Mouse (Mus musculus) brown adipose tissue, adult 24 weeks (tissue): ENCODE measurements around the gene Gtdc1. TPM values are rescaled to one million over a fixed set of nuclear protein-coding genes. Genes with fewer than 3 reads are reported as not detected.
"Not testable (repeated sequence)": the region's sequence is repeated elsewhere in the genome, so short reads cannot be mapped to it uniquely, and the experiment has no call there.

Experiments used
- H3K27ac ChIP-seq: fragments of 200-500 bp; replicated peaks from 2 replicates; pipeline ENCODE4 v1.5.1; 2012; ENCODE audit warnings: low read depth, mild to moderate bottlenecking, low read length
- H3K4me1 ChIP-seq: fragments of 200-500 bp; 2 replicates; pipeline ENCODE4 v1.6.1; 2012; ENCODE audit warnings: low read length, mixed read lengths; ENCODE audit not compliant: control insufficient read depth, insufficient read depth, insufficient read length
- H3K4me3 ChIP-seq: fragments of 200-500 bp; 2 replicates; pipeline ENCODE4 v1.5.1; 2012; ENCODE audit warnings: low read depth, mild to moderate bottlenecking, low read length, moderate library complexity; ENCODE audit not compliant: insufficient read depth
- polyA plus RNA-seq: library from polyadenylated mRNA; stranded (reverse); fragments of >200 nt; gene quantifications from 2 replicates; pipeline ENCODE4 v1.2.4, GENCODE M21; 2012; ENCODE audit not compliant: missing spikeins, insufficient read depth, insufficient read length

Gene Gtdc1
- polyA plus RNA-seq, 1 experiment: 13.3 TPM

DNA sequence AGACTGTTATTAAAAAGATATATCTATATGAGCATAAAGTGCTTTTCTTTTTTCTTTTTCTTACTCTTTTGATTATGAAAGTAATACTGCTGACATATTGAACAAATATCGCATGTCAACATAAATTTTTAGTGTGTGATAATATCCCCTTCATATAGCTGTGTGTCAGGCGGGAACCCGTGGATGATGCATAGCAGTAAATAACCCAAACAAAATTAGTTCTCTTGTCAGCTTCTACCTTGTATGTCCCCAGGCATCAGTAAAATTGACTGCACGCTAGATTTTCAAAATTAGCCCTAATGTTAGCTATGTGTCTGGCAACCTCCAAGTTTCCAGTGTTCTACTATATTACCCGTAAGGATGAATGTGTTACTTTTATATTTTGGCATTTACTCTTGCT, 294.4 kb downstream of the Gtdc1 start:
- no peaks in the 10 kb centered on the region for H3K4me1 ChIP-seq
- H3K4me3 ChIP-seq: no peak overlapping the region
- H3K27ac ChIP-seq: no peak overlapping the region

DNA sequence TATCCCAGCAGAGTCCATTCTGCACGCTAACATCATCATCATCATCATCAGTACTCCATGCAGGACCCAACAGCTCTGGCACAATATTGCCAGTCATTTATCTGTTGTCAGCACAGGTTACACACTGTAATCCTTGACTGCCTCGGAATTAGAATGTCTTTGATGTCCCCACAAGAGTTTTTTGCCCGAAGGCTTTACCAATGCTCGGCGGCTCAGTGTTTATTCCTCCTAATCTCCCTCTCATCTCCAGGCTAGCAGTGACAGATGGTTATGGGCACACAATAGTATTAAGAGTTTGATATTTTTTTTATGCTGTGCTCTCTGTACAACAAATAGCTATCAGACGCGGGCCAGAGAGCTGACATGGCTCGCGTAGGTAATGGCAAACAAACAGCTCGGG, 294.9 kb downstream of the Gtdc1 start:
- H3K4me3 ChIP-seq: no peak overlapping the region
- H3K27ac ChIP-seq: no peak overlapping the region
- H3K4me1 ChIP-seq: no peaks in the 10 kb centered on the region

DNA sequence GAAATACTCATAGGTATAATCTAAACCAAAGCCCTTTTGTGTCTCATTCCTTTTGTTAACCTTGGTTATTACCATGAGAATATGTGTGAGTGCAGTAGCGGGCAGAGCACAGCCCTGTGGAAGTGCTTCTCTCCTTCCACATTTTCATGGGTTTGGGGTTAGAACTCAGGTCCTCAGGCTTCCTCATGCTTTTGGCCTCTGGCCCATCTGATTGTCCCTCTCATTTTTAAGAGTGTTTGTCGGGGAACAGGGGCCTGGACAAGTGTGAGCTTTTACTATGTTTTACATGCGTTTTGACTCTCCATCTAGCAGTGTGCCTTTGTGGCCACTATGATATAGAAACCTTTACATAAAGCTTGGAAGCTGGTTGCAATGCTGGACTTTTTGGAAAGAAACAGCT, 296.4 kb downstream of the Gtdc1 start:
- no peak overlapping the region for H3K4me3 ChIP-seq
- H3K4me1 ChIP-seq: no peaks in the 10 kb centered on the region
- no peak overlapping the region for H3K27ac ChIP-seq

DNA sequence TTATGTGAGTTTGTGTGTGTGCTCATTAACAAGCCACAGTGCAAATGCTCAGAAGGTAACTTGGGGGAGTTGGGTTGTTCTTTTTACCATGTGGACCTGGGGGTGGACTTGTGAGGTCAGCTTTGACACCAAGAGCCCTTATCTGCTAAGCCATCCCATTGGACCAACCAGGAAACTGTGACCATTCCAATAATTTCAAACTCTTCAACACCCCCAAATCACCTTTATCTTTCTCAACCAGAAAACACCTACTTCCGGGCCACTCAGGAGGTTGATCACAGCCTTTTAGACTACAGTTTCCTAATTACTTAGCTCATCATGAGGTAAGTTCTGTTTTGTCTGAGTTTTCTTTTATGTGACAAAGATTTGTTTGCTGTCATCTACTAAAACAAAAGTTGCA, 298.7 kb downstream of the Gtdc1 start:
- H3K27ac ChIP-seq: no peak overlapping the region
- no peak overlapping the region for H3K4me3 ChIP-seq

DNA sequence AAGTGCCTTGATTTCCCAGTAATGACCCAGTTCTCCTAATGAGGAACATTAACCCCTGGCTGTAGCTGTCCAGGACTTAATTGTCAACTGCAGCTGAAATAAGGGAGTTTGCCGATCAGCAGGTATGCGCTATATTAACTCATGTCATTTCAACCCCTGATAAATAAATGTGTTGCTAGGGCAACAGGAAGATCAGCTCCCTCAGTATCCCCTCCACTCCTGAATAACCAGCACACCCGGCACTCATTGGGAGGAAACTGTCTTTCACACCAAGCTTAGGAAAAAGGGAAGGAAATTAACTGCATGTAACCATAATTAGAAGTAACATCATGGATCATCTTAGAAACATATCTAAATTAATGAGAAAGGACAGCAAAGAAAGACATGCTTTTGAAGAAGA, 302.3 kb downstream of the Gtdc1 start:
- Histone ChIP-seq H3K4me3 (no peak overlapping the region), H3K4me1 (no peaks in the 10 kb centered on the region), H3K27ac (no peak overlapping the region)

More for the DNA sequence above, 298.7 kb downstream of the Gtdc1 start:
- H3K4me1 ChIP-seq: no peaks in the 10 kb centered on the region

DNA sequence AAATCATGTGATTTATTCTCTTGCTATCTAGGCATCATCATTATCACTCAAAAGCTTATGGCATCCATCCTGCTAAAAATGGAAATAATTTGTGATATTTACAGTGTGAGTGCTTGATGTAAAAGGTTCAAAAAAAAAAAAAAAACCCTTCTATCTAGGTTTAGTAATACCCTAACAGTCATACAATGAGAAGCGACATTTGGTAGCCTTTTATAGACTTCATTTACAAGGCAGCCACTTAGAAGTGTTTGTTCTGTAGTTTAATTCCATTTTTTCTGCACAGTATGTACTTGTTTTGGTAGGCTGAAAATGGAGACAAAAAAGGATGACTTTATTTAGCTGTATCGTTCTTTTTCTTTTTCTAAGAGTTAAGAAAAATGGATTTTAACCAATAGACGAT, 305.0 kb downstream of the Gtdc1 start:
- no peaks in the 10 kb centered on the region for H3K4me1 ChIP-seq
- no peak overlapping the region for H3K27ac ChIP-seq
- no peak overlapping the region for H3K4me3 ChIP-seq

DNA sequence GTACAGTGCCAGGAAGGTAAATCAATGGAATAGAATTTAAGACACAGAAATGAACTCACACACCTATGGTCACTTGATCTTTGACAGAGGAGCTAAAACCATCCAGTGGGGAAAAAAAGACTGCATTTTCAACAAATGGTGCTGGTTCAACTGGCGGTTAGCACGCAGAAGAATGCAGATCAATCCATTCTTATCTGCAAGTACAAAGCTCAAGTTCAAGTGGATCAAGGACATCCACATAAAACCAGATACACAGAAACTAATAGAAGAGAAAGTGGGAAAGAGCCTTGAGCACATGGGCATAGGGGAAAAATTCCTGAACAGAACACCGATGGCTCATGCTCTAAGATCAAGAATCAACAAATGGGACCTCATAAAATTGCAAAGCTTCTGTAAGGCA, 327.8 kb downstream of the Gtdc1 start:
- H3K4me1 ChIP-seq, H3K27ac ChIP-seq, H3K4me3 ChIP-seq: not testable (repeated sequence)

DNA sequence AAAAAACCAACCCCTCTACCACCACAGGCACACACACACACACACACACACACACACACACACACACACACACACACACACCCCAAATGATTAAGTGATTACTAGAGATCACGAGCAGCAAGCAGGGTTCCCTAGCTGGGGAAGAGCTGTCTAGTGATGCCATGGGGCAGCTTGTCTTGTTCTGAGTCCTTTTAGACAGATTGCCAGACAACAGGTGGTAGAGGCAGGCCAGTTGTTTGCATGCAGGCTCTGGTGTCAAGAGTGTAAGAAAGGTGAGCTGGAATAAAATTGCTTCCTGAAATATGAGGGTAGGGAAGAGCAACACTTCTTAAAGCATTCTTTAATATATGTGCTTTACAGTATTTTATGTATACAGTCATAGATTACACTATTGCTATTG, 333.2 kb downstream of the Gtdc1 start:
- no peak overlapping the region for H3K4me3 ChIP-seq
- H3K4me1 ChIP-seq: no peaks in the 10 kb centered on the region
- no peak overlapping the region for H3K27ac ChIP-seq

DNA sequence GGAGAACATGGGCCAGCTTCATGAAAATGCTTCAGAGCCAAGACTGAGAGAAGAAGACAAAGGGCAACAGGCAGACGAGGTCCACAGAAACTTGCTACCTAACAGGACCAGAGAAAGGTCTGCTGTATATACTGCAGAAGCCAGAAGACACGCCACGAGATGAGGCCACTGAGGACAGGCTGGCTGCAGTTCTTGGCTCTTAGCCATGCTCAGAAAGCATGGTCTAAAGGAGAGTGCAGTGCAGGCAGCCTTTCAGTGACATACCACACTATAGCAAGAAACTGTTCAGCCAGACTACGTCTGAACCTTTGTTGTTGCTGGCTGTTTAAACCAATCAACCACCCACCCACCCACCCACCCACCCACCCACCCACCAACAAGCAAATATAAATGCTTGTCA, 336.6 kb downstream of the Gtdc1 start:
- H3K4me1 ChIP-seq: no peaks in the 10 kb centered on the region
- no peak overlapping the region for H3K4me3 ChIP-seq
- no peak overlapping the region for H3K27ac ChIP-seq

DNA sequence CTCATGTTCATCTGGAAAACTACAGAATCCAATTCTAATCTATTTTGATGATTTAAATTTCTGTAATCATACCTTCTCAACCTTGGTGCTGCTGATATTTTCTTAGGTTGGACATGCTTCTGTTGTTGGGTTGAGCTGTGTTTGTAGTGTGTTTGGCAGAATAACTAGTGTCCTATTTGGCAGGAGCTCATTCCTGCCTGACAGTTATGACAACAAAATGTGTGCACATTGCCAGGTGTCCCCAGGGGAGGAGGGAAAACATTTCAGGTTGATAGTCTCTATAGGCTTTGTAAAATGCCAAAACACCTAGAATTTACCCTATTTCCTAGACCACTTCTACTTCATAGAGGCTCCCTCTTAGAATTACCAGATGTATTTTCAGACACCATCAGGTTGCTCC, 343.4 kb downstream of the Gtdc1 start:
- Histone ChIP-seq H3K4me1 (no peaks in the 10 kb centered on the region), H3K27ac (no peak overlapping the region), H3K4me3 (no peak overlapping the region)

DNA sequence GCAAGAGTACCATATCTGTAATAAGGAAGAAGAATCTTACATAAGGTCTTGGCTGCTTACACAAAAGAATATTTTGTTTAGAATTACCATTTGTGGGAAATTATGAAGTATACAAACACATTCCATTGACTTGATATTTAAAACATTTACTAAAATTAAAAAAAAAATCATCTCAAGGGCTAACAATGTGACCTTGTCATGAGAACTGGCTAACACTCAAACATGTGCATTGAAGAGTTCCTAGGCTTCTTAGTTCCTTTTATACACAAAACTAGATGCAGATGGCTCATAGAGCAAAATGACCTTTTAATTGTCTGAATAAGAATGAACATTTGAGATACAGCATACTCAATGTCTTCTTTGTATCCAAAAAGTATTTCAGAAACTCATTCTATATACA, 344.0 kb downstream of the Gtdc1 start:
- Histone ChIP-seq H3K4me3 (no peak overlapping the region), H3K27ac (no peak overlapping the region), H3K4me1 (no peaks in the 10 kb centered on the region)

DNA sequence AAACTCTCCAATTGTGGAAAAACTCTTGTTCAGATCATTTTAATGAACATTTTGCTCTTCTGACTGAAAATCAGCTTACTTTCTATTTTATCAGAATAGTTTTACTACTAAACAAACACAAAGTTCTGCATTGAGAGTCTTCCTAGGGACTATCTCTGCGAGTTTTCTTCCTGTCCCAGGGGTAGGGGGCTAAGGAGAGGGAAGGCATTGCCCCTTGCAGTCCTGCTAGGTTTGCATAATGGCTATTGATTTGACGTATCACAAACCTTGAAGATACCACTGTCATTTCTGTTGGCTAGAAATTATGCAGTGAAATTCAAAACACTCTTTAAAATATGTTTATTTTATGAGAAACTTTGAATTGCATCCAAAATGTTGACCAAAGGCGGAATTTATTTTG, 355.6 kb downstream of the Gtdc1 start:
- no peaks in the 10 kb centered on the region for H3K4me1 ChIP-seq
- no peak overlapping the region for H3K4me3 ChIP-seq
- H3K27ac ChIP-seq: no peak overlapping the region

DNA sequence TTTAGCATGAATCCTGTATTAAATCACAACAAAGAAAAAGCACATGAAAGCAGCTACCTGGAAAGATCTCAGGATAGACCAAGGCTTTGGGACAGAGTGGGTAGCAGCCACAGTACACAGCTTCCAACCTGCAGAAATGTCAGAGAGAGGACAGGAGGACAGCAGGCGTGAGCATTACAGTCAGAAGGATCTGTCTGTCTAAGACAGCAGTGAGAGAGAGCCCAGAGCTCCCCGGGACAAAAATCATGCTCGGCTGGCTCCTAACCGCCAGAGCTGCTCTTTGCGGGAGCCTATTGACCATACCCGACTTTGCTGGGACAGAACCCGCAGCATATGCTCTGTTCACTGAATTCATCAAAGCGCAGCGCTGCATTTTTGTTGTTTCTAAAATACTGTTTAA, 356.3 kb downstream of the Gtdc1 start:
- Histone ChIP-seq H3K27ac (no peak overlapping the region), H3K4me1 (no peaks in the 10 kb centered on the region), H3K4me3 (no peak overlapping the region)

DNA sequence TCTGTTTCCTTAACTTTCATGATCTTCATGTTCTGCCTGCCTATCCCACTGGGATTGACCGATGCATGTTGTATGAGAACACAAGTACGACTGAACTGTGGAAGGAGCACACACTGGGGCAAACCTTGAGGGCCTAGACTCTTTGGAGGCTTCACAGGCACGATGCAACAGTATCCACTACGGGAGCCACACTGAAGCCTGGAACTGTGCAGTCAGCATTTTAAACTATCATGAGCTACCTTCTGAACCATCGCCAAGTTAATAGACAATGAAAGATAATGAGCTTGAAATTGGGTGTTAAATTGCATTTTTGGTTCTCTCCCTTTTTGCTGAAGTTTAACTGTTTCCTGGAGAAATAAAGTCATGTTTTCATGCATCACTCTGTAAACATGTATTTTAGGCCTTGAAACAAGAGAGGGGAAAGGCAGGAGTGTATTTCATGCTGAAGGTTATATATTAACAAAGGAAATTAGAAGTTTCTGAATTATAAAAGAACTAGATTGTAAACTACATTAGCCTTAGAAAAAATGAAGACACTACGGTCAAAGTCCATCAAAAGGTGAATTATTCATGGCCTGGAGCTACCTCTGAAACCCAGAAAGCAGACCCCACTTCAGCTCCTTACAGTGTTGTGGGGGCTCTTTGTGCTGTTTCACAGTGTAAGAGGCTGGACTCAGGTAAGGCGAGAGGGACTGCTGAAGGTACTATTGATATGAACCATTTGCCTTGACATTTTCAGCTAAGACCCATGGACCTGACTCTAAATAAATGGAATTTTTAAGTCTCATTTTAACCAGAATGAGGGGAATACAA, 358.1 kb downstream of the Gtdc1 start:
- no peak overlapping the region for H3K27ac ChIP-seq
- no peaks in the 10 kb centered on the region for H3K4me1 ChIP-seq
- no peak overlapping the region for H3K4me3 ChIP-seq

DNA sequence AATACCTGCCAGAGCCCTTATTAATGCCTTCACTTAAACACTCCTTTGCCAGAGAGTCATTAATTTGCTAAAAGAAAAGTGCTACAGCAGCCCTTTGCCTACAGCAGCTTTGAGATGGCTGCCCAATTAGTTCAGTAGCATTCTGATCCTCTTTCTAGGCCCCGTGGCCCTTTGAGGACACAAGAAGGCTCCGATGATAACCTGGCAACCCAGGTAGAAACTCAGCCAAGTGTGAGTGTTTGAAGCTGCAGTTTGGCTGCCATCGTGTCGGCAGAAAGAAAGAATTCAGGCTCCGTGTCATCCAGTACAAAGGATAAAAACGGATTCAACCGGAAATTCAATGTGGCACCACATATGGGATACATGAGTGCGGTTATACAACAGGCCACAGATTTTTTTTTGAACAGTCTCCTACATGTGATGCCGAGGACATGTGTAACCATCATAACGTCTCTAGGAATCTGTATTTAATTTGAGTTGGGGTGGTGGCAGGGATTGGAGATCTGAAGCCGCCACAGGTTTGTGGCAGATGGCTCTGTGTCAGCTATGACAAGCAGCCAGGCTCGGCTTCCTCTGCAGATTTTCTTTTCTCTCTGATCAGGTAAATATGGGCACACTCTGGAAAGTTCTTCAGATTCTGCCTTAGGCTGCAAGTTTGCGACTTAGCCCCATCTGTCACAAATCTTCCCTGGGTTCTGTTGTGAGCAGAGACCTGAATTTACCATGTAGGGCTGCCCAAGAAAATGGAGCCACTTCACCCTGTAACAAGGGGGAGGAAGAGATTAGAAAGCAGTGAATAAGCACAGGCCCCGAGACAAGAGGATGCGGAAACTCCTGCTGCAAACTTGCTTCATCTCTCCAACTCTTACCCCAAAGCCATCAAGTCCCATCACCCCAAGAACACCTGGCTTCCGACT, 362.4 kb downstream of the Gtdc1 start:
- H3K4me3 ChIP-seq: no peak overlapping the region
- H3K4me1 ChIP-seq: no peaks in the 10 kb centered on the region
- H3K27ac ChIP-seq: no peak overlapping the region

DNA sequence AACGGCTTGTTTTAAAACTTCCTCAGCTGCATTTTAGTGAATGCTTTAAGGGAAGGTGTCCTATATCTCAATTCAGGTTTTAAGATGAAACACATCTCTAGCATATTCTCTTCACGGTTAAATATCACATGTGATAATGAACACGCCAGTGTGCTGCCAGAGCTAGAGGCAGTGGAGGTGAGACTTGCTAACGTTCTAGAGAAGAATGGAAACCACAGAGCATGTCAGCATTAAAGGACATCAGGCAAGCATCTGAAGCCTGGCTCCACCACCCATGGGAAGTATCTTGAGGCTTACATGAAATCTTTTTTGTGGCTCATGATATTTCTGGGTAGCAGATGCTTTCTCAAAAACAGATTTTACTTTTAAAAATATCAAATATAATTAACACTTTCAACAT, 365.7 kb downstream of the Gtdc1 start:
- Histone ChIP-seq H3K27ac (no peak overlapping the region), H3K4me1 (0 out of 2 replicates have a peak, but pooled peaks cover 2% of the 10 kb centered on the region), H3K4me3 (no peak overlapping the region)
